Mouse (Mus musculus): ENCODE data around the gene Epop.

GRCm38 (mm10) chr11:97608933-97609332 is 20.6 kb downstream of the Epop start:
- TF ChIP-seq CTCF (IDR thresholded peaks at IDR 0.05; ENCODE audit: control insufficient read depth, insufficient read depth, insufficient read length) (no peak), MYOG (IDR thresholded peaks at IDR 0.05; ENCODE audit: control insufficient read depth, extremely low read depth, insufficient read length) (no peak), MAX (IDR thresholded peaks at IDR 0.05) (no peak), MYOD1 (IDR thresholded peaks at IDR 0.05; ENCODE audit: control insufficient read depth, insufficient read length, low read depth) (no peak)

Measured in C2C12 (cell line).